Mouse (Mus musculus) limb, embryonic 11.5 days (tissue): ENCODE data around the gene Dennd1b. TPM values are rescaled to one million over a fixed set of nuclear protein-coding genes. Genes with fewer than 3 reads are reported as not detected.

Experiments
- ATAC-seq: fragments of 200-750 bp; cut with Nextera tagmentation; 2 replicates; pipeline ENCODE4 v1.8.0; 2017; ENCODE audit warnings: low read depth; ENCODE audit not compliant: insufficient number of reproducible peaks, low FRiP score, low TSS enrichment
- DNase-seq: peaks from one replicate; pipeline ENCODE4 v3.0.0-alpha.2; 2015; ENCODE audit warnings: low spot score
- H3K27ac ChIP-seq: fragments of 300-500 bp; sonication (generic); replicated peaks from 2 replicates; pipeline ENCODE4 v1.5.1; 2014; ENCODE audit warnings: low read depth, mild to moderate bottlenecking, low read length
- H3K27me3 ChIP-seq: fragments of 300-500 bp; sonication (generic); 2 replicates; pipeline ENCODE4 v1.6.1; 2014; ENCODE audit warnings: mild to moderate bottlenecking, low read length, mixed read lengths; ENCODE audit not compliant: control insufficient read depth, insufficient read depth
- H3K36me3 ChIP-seq: fragments of 300-500 bp; sonication (generic); 2 replicates; pipeline ENCODE4 v1.6.1; 2014; ENCODE audit warnings: mild to moderate bottlenecking, low read length, moderate library complexity, mixed read lengths; ENCODE audit not compliant: control insufficient read depth, insufficient read depth
- H3K4me1 ChIP-seq: fragments of 300-500 bp; sonication (generic); 2 replicates; pipeline ENCODE4 v1.6.1; 2014; ENCODE audit warnings: low read length, mixed read lengths; ENCODE audit not compliant: control insufficient read depth, insufficient read depth
- H3K4me2 ChIP-seq: fragments of 300-500 bp; sonication (generic); 2 replicates; pipeline ENCODE4 v1.6.1; 2014; ENCODE audit warnings: low read depth, mild to moderate bottlenecking, moderate library complexity; ENCODE audit not compliant: severe bottlenecking
- H3K4me3 ChIP-seq: fragments of 300-500 bp; sonication (generic); 2 replicates; pipeline ENCODE4 v1.5.1; 2014; ENCODE audit warnings: low read depth, low read length
- H3K9ac ChIP-seq: fragments of 300-500 bp; sonication (generic); 2 replicates; pipeline ENCODE4 v1.6.1; 2014; ENCODE audit warnings: mild to moderate bottlenecking, low read length
- H3K9me3 ChIP-seq: fragments of 300-500 bp; sonication (generic); 2 replicates; pipeline ENCODE4 v1.6.1; 2016; ENCODE audit warnings: low read length; ENCODE audit not compliant: control insufficient read depth
- WGBS: fragments of 180-500 bp; shearing (Covaris S2); extraction: QIAGEN DNeasy Blood & Tissue Kit; methylation state at CpG from one replicate; pipeline ENCODE4 v1.1.7; 2014; 5-methylcytosine and 5-hydroxymethylcytosine counted together
- polyA plus RNA-seq: library from polyadenylated mRNA; unstranded; fragments of >200 nt; fragmentation: Nextera tagmentation; extraction: Ambion mirVana; gene quantifications from 2 replicates; pipeline ENCODE4 v1.2.1, GENCODE M21; 2014

The Dennd1b gene
- polyA plus RNA-seq, 1 experiment from 2014 or later = 11.6 TPM

- H3K4me3 ChIP-seq = no peak overlapping the region
- no peaks in the 10 kb centered on the region for H3K4me1 ChIP-seq
- no peaks in the 10 kb centered on the region for H3K27me3 ChIP-seq
- ATAC-seq (no peak), DNase-seq (no peak)
- WGBS = 69% methylated on average over 8 of the region's 8 CpGs
- H3K27ac ChIP-seq = no peak overlapping the region
- no peaks in the 10 kb centered on the region for H3K9me3 ChIP-seq
- no peak overlapping the region for H3K9ac ChIP-seq
- H3K36me3 ChIP-seq = no peaks in the 10 kb centered on the region
- no peak overlapping the region for H3K4me2 ChIP-seq
These were observed 252.1 kb downstream of the Dennd1b start for GRCm38 (mm10) chr1:139215311-139215710.

DNA sequence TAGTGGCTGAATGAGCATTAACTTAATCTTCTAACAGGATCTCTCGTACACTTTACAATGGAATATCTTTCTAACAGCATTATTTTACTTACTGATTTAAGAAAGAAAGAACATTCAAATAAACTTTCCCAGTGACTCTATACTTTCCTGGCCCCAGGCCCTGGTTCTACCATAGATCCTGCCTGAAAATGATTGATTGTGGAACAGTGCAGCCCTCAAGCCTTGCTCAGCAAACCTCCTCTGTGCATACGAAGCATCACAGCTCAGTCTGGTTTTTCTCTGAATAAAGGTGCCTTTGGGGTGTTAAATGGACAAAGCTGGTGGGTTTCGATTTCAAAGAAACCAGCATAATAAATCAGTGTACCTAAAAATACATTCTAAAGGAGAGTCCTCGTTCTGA, 260.6 kb downstream of the Dennd1b start:
- DNase-seq (no peak), ATAC-seq (no peak)
- Histone ChIP-seq H3K27me3 (no peaks in the 10 kb centered on the region), H3K9me3 (no peaks in the 10 kb centered on the region), H3K27ac (no peak overlapping the region), H3K4me1 (no peaks in the 10 kb centered on the region), H3K4me3 (no peak overlapping the region), H3K4me2 (no peak overlapping the region), H3K36me3 (no peaks in the 10 kb centered on the region), H3K9ac (no peak overlapping the region)
- WGBS = 56% methylated on average over 4 of the region's 4 CpGs

DNA sequence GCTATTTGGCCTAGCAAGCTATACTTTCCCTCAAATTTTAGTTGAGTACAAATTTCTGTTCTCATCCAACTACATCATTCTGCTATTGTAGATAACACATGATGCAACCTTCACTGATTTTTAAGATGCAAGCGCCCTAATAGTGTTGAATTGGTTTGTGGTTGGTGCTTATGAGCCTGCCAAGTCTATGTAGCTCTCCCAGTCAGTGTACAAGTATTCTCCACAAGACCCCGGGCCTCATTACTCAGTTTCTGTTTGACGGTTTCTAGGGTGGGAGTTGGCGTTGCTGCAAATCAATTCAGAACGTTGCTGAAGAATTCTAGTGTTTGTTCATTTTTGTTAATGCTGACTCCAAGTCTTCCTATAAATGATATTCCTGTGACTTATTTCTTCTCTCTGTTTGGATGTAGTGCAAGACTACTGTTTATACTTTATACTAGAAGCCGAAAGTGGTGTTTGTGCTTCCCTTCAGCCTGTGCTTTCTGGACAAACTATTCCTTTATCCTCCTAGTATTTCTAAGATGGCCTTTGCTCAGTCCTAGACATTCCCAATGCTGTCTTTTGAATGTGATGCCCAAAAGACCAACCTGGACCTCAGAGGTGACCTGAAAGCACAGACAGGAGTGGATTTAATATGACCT, 261.2 kb downstream of the Dennd1b start:
- H3K9ac ChIP-seq = no peak overlapping the region
- H3K4me3 ChIP-seq = no peak overlapping the region
- 82% methylated on average over 6 of the region's 6 CpGs for WGBS
- DNase-seq (no peak), ATAC-seq (no peak)
- no peak overlapping the region for H3K27ac ChIP-seq
- H3K9me3 ChIP-seq = no peaks in the 10 kb centered on the region
- no peaks in the 10 kb centered on the region for H3K27me3 ChIP-seq
- H3K4me1 ChIP-seq = no peaks in the 10 kb centered on the region
- no peaks in the 10 kb centered on the region for H3K36me3 ChIP-seq
- no peak overlapping the region for H3K4me2 ChIP-seq

Other genes with a start within 250 kb of the Dennd1b start
- 108 and 116 TPM in 2 replicates for gene Lhx9, start 114.9 kb upstream of the Dennd1b start, polyA plus RNA-seq
- 54.2 and 60.4 TPM in 2 replicates for gene 2310009B15Rik, start 106.6 kb upstream of the Dennd1b start, polyA plus RNA-seq